Mouse (Mus musculus): ENCODE data around the gene Zfp157. TPM values are rescaled to one million over a fixed set of nuclear protein-coding genes. Genes with fewer than 3 reads are reported as not detected.
"Not testable (repeated sequence)": the region's sequence is repeated elsewhere in the genome, so short reads cannot be mapped to it uniquely, and the experiment has no call there.

Gene Zfp157
- 2.2 and 8.5 TPM in 2 replicates for polyA plus RNA-seq (2011; ENCODE audit: insufficient read depth, insufficient read length, low replicate concordance, missing spikeins)

DNA sequence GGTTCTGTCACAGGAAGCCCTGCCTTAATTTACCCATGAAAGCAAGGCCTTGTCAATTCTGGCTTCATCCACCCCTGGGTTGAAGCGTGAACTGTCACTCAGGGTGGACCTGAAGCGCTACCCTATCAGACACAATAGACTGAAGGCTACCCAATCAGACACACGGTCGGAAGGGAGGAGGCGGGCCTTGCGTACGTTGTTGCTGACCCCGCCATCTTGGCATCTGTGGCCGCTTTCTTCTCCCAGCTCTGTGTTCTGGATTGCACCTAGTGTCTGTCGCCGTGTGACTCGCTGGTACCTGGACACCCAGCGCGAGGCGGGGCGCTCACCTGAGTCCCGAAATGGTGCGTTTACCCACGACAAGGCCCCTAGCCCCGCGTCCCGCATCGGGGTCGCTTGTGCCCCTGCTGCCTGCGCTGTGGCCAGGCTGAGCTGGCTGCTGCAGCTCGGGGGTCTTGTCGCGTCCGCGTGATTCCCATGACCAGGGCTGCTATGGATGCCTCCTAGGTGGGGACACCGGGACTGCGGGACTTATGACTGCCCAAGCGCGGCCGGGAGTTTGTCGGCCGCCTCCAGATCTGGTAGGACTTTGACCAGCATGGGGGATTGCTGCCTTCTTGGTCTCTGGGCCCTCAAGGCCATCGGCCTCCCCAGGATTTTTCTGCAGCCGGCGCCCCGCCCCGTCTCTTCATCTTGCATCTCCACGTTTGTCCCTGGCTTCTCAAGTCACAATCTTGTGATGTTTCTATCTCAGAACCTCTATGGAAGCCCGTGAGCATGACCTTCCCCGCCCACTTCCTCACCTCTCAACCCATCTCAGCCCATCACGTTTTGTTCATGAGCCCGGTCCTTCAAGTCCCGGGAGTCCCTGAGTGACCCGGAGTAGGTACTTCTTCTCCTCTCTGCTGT is at the start of gene Zfp157:
Gene Zfp157, plus strand, starts transcription at position 183 of the 909 bp plus-strand sequence.
- peak; percentile 16; the same call in 1 of the 2 replicates for TF ChIP-seq POLR2A (IDR thresholded peaks at IDR 0.05; ENCODE audit: borderline replicate concordance, control insufficient read depth, low read depth, low read length)
- TF ChIP-seq CTCF (IDR thresholded peaks at IDR 0.05; ENCODE audit: control insufficient read depth, insufficient read depth, low read length), result no peak
- no peaks in the 10 kb centered on the region for H3K4me1 ChIP-seq (ENCODE audit: control insufficient read depth, insufficient read depth, low read length)
- H3K4me3 ChIP-seq (replicated peaks; ENCODE audit: control insufficient read depth, low read depth, low read length), result peak within 1 kb of the TSS; percentile 77
- WGBS, result under 1% methylated on average over 49 of the region's 49 CpGs
- H3K27ac ChIP-seq (ENCODE audit: control insufficient read depth, insufficient read depth, low read depth, low read length, poor library complexity), result peak within 1 kb of the TSS; percentile 36; the same call in 1 of the 2 replicates

DNA sequence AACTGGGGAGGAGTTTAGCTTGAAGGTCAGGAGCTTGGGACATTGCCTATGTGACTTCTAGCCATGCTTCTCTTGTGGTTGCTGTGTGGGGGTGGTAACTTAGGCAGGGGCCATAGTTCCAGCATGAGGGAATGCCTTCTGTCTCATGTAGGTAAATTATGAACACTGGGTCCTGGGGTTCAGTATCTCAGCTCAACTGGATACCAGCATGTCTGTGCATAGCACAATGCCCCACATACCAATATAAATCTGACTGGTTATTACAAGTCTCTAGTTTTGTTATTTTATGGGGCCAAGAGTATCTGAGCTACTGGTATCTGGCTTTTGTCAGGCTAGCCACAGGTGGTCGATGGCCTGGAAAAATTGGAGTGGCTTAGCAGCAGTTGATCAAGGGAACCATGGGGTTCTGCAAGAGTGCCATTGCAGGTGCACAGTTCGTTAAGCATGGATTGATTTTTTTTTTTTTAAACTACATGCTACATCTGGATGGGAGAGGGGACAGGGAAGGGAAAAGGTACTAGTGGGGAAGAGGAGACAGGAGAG is 43.4 kb upstream of the Zfp157 start:
- 40% methylated on average over 2 of the region's 2 CpGs for WGBS
- TF ChIP-seq CTCF (IDR thresholded peaks at IDR 0.05; ENCODE audit: control insufficient read depth, insufficient read depth, low read length), result no peak
- no peak for TF ChIP-seq POLR2A (IDR thresholded peaks at IDR 0.05; ENCODE audit: borderline replicate concordance, control insufficient read depth, low read depth, low read length)
- H3K27ac ChIP-seq (ENCODE audit: control insufficient read depth, insufficient read depth, low read depth, low read length, poor library complexity), result no peak overlapping the region
- no peaks in the 10 kb centered on the region for H3K4me1 ChIP-seq (ENCODE audit: control insufficient read depth, insufficient read depth, low read length)
- no peak overlapping the region for H3K4me3 ChIP-seq (replicated peaks; ENCODE audit: control insufficient read depth, low read depth, low read length)

DNA sequence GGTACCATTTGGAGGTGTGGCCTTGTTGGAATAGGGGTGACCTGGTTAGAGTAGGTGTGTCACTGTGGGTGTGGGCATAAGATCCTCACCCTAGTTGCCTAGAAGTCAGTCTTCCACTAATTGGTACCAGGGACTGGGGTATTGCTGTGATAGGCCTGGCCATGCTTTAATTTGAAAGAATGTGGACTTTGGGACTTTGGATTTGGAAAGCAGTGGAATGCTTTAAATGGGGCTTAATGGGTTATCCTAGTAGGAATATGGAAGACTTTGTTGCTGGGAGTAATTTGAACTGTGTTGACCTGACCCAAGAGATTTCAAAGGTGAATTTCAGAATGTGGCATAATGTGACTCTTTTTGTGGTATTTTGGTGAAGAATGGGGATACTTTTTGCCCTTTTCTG is 40.8 kb upstream of the Zfp157 start:
- H3K4me1 ChIP-seq (ENCODE audit: control insufficient read depth, insufficient read depth, low read length); H3K27ac ChIP-seq (ENCODE audit: control insufficient read depth, insufficient read depth, low read depth, low read length, poor library complexity); H3K4me3 ChIP-seq (replicated peaks; ENCODE audit: control insufficient read depth, low read depth, low read length): not testable (repeated sequence)

DNA sequence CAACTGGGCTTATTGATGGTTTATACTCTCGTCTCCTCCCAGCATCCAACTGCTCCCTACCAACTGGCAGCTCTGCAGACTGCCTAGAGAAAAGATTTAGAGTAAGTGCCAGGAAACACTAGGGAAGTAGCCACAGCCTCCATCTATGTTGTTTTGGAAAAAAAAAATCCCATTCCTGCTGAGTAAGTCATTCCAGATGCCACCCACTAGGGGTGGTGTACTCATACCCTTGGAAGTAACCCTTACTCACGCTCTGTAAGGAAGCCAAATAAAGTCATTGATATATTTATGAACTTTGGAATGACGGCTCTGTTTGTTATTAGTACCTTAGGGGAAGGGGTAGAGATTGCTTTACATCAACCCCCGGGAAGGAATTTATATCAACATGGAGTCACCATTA is 17.1 kb downstream of the Zfp157 start:
- Histone ChIP-seq H3K4me3 (replicated peaks; ENCODE audit: control insufficient read depth, low read depth, low read length) (no peak overlapping the region), H3K4me1 (ENCODE audit: control insufficient read depth, insufficient read depth, low read length) (no peaks in the 10 kb centered on the region), H3K27ac (ENCODE audit: control insufficient read depth, insufficient read depth, low read depth, low read length, poor library complexity) (no peak overlapping the region)
- WGBS, result 88% methylated on average over 4 of the region's 4 CpGs
- TF ChIP-seq CTCF (IDR thresholded peaks at IDR 0.05; ENCODE audit: control insufficient read depth, insufficient read depth, low read length), result no peak
- TF ChIP-seq POLR2A (IDR thresholded peaks at IDR 0.05; ENCODE audit: borderline replicate concordance, control insufficient read depth, low read depth, low read length), result no peak

DNA sequence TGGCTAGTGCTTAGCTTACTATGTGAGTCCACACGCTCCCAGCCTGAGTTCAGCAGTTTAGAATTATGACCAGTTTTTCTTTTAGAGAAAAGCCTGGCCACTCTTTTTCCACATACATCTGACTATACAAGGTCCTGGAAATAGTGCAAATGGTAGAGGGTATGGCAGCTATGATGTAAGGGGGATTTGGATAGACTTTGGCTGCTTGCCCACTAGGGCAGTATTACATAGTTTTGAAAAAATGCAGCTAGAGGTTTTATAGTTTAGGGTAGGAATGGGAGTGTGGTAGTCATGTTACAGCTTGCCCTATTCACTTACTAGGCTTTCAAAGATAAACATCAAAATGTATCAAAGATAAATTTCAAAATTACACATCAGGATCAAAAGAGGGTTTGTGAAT is 17.8 kb downstream of the Zfp157 start:
- no peak overlapping the region for H3K27ac ChIP-seq (ENCODE audit: control insufficient read depth, insufficient read depth, low read depth, low read length, poor library complexity)
- no peak for TF ChIP-seq POLR2A (IDR thresholded peaks at IDR 0.05; ENCODE audit: borderline replicate concordance, control insufficient read depth, low read depth, low read length)
- no peaks in the 10 kb centered on the region; the same call in 1 of the 2 replicates for H3K4me1 ChIP-seq (ENCODE audit: control insufficient read depth, insufficient read depth, low read length)
- WGBS, result 100% methylated on average over 1 of the region's 1 CpGs
- H3K4me3 ChIP-seq (replicated peaks; ENCODE audit: control insufficient read depth, low read depth, low read length), result no peak overlapping the region

DNA sequence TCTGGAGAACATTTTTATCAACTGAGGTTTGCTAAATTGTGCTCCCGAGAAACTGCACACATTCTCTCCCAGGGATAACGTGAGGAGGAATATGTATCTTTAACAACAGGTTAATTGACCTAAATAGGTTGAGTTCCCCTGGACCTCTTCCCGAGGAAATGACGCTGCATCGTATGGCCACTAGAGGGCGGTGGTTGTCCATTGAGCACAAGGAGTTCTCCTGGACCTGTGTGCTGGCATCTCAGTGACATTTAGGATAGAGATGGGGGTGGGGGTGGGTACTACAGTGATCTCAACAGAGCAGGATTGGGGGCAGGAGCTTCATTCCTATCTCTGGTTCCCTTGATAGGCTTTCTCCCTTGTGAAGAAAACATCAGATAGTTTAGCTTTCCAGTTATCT is 32.3 kb downstream of the Zfp157 start:
- 13% methylated on average over 6 of the region's 6 CpGs for WGBS
- Histone ChIP-seq H3K27ac (ENCODE audit: control insufficient read depth, insufficient read depth, low read depth, low read length, poor library complexity) (no peak overlapping the region), H3K4me1 (ENCODE audit: control insufficient read depth, insufficient read depth, low read length) (no peaks in the 10 kb centered on the region; the same call in 1 of the 2 replicates), H3K4me3 (replicated peaks; ENCODE audit: control insufficient read depth, low read depth, low read length) (no peak overlapping the region)
- TF ChIP-seq CTCF (IDR thresholded peaks at IDR 0.05; ENCODE audit: control insufficient read depth, insufficient read depth, low read length) (peak; percentile 93), POLR2A (IDR thresholded peaks at IDR 0.05; ENCODE audit: borderline replicate concordance, control insufficient read depth, low read depth, low read length) (no peak)

DNA sequence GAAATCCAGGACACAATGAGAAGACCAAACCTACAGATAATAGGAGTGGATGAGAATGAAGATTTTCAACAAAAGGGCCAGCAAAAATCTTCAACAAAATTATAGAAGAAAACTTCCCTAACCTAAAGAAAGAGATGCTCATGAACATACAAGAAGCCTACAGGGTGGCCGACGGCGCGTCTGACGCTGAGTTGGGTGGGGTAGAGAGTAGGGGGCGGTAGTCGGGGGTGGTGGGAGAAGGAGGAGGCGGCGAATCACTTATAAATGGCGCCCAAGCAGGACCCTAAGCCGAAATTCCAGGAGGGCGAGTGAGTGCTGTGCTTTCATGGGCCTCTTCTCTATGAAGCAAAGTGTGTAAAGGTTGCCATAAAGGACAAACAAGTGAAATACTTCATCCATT is 63.3 kb downstream of the Zfp157 start:
- WGBS, result 88% methylated on average over 12 of the region's 12 CpGs
- H3K4me1 ChIP-seq (ENCODE audit: control insufficient read depth, insufficient read depth, low read length); H3K4me3 ChIP-seq (replicated peaks; ENCODE audit: control insufficient read depth, low read depth, low read length); H3K27ac ChIP-seq (ENCODE audit: control insufficient read depth, insufficient read depth, low read depth, low read length, poor library complexity): not testable (repeated sequence)

Other genes starting within 250 kb of the Zfp157 start
- gene Mblac1, start 247.2 kb upstream of the Zfp157 start, polyA plus RNA-seq (2011; ENCODE audit: insufficient read depth, insufficient read length, low replicate concordance, missing spikeins), result 0.99 and 2.3 TPM in 2 replicates
- 0.74 TPM in 1 of 2 replicates, not detected in the other for gene Nxpe5, start 215.6 kb upstream of the Zfp157 start, polyA plus RNA-seq (2011; ENCODE audit: insufficient read depth, insufficient read length, low replicate concordance, missing spikeins)
- 69.8 and 167 TPM in 2 replicates for gene Lamtor4, start 186.0 kb upstream of the Zfp157 start, polyA plus RNA-seq (2011; ENCODE audit: insufficient read depth, insufficient read length, low replicate concordance, missing spikeins)
- gene BC037034, start 177.4 kb upstream of the Zfp157 start, polyA plus RNA-seq (2011; ENCODE audit: insufficient read depth, insufficient read length, low replicate concordance, missing spikeins), result 54.9 and 151 TPM in 2 replicates
- gene Gal3st4, start 168.6 kb upstream of the Zfp157 start, polyA plus RNA-seq (2011; ENCODE audit: insufficient read depth, insufficient read length, low replicate concordance, missing spikeins), result not detected in 2 replicates
- gene Gm43720, start 161.5 kb upstream of the Zfp157 start, polyA plus RNA-seq (2011; ENCODE audit: insufficient read depth, insufficient read length, low replicate concordance, missing spikeins), result 0.25 TPM in 1 of 2 replicates, not detected in the other
- gene Gpc2, start 161.5 kb upstream of the Zfp157 start, polyA plus RNA-seq (2011; ENCODE audit: insufficient read depth, insufficient read length, low replicate concordance, missing spikeins), result 4.0 and 8.4 TPM in 2 replicates
- 12.4 and 13.5 TPM in 2 replicates for gene Stag3, start 161.2 kb upstream of the Zfp157 start, polyA plus RNA-seq (2011; ENCODE audit: insufficient read depth, insufficient read length, low replicate concordance, missing spikeins)
- gene Pvrig, start 99.5 kb upstream of the Zfp157 start, polyA plus RNA-seq (2011; ENCODE audit: insufficient read depth, insufficient read length, low replicate concordance, missing spikeins), result not detected in 2 replicates
- gene 1700123K08Rik, start 123.2 kb downstream of the Zfp157 start, polyA plus RNA-seq (2011; ENCODE audit: insufficient read depth, insufficient read length, low replicate concordance, missing spikeins), result not detected in 2 replicates
- 14.7 and 33.9 TPM in 2 replicates for gene Zfp68, start 178.3 kb downstream of the Zfp157 start, polyA plus RNA-seq (2011; ENCODE audit: insufficient read depth, insufficient read length, low replicate concordance, missing spikeins)
- 2.2 and 2.6 TPM in 2 replicates for gene A430033K04Rik, start 181.4 kb downstream of the Zfp157 start, polyA plus RNA-seq (2011; ENCODE audit: insufficient read depth, insufficient read length, low replicate concordance, missing spikeins)